Mouse (Mus musculus): ENCODE measurements around the gene Cacna1a. TPM values are rescaled to one million over a fixed set of nuclear protein-coding genes. Genes with fewer than 3 reads are reported as not detected.

Cacna1a gene
- total and polyA plus RNA-seq, 3 experiments: 3.2 to 5.1 TPM; not detected in 1

- H3K9ac ChIP-seq (ENCODE audit: control insufficient read depth, low read depth, low read length, poor library complexity, severe bottlenecking): no peak overlapping the region
- H3K79me2 ChIP-seq (ENCODE audit: control insufficient read depth, insufficient read depth, low read length, poor library complexity): no peaks in the 10 kb centered on the region
- H3K27me3 ChIP-seq (ENCODE audit: control insufficient read depth in 1 of 2, insufficient read depth in 2 of 2, low read length in 2 of 2): no peaks in the 10 kb centered on the region; a peak in 1 of 4 replicates
- H3K9me3 ChIP-seq (replicated peaks; ENCODE audit: insufficient read depth, low read length): no peaks in the 10 kb centered on the region
- no peak overlapping the region for H3K4me3 ChIP-seq (ENCODE audit: control insufficient read depth in 1 of 2, insufficient read depth in 1 of 2, low read depth in 2 of 2, low read length in 2 of 2)
- no peak overlapping the region for H3K27ac ChIP-seq (ENCODE audit: control insufficient read depth, low read depth, low read length)
- H3K36me3 ChIP-seq (ENCODE audit: control insufficient read depth in 1 of 2, insufficient read depth in 2 of 2, low read length in 2 of 2): no peaks in the 10 kb centered on the region
- H3K4me1 ChIP-seq (ENCODE audit: control insufficient read depth in 1 of 2, insufficient read depth in 2 of 2, low read length in 2 of 2): no peaks in the 10 kb centered on the region
- no peak for DNase-seq (ENCODE audit: low read depth, low spot score)
- no peak for TF ChIP-seq UBTF (IDR thresholded peaks at IDR 0.05; ENCODE audit: borderline replicate concordance, insufficient read depth, low read depth, low read length)
- TF ChIP-seq EP300 (IDR thresholded peaks at IDR 0.05; ENCODE audit: low read depth in 1 of 2, low read length in 2 of 2): no peak
- no peak for TF ChIP-seq ZC3H11A (IDR thresholded peaks at IDR 0.05; ENCODE audit: low read depth, low read length)
- TF ChIP-seq ELF1 (IDR thresholded peaks at IDR 0.05; ENCODE audit: low read depth, low read length): no peak
- TF ChIP-seq SMC3 (IDR thresholded peaks at IDR 0.05; ENCODE audit: low read depth, low read length): no peak
- TF ChIP-seq NRF1 (IDR thresholded peaks at IDR 0.05; ENCODE audit: insufficient read depth, low read depth, low read length, poor library complexity, severe bottlenecking): no peak
- no peak for TF ChIP-seq CTCF (IDR thresholded peaks at IDR 0.05 in 2 of 3, conservative IDR thresholded peaks at IDR 0.05 in 1 of 3; ENCODE audit: control insufficient read depth in 1 of 3, insufficient read depth in 1 of 3, low read depth in 2 of 3, low read length in 3 of 3, poor library complexity in 1 of 3, severe bottlenecking in 1 of 3)
- TF ChIP-seq MAFK (IDR thresholded peaks at IDR 0.05; ENCODE audit: borderline replicate concordance, low read depth, low read length): no peak
- TF ChIP-seq RCOR1 (IDR thresholded peaks at IDR 0.05; ENCODE audit: low read depth, low read length): no peak
- TF ChIP-seq POLR2AphosphoS2 (IDR thresholded peaks at IDR 0.05; ENCODE audit: low read length): no peak
- no peak for TF ChIP-seq POLR2AphosphoS5 (IDR thresholded peaks at IDR 0.05; ENCODE audit: borderline replicate concordance, low read depth, low read length)
- TF ChIP-seq ZNF384 (IDR thresholded peaks at IDR 0.05; ENCODE audit: low read depth, low read length): no peak
- TF ChIP-seq NELFE (IDR thresholded peaks at IDR 0.05; ENCODE audit: low read depth, low read length): no peak
Measured at GRCm38 (mm10) chr8:84370972-84371371, 17.3 kb upstream of the Cacna1a start.

GRCm38 (mm10) chr8:84375038-84375437 lies 13.2 kb upstream of the Cacna1a start:
- TF ChIP-seq USF1 (IDR thresholded peaks at IDR 0.05; ENCODE audit: low read depth, low read length) (no peak), MEF2A (IDR thresholded peaks at IDR 0.05; ENCODE audit: extremely low read depth, insufficient replicate concordance, low read depth, low read length, poor library complexity, severe bottlenecking) (no peak), SMC3 (IDR thresholded peaks at IDR 0.05; ENCODE audit: low read depth, low read length) (no peak), TAL1 (IDR thresholded peaks at IDR 0.05; ENCODE audit: low read length) (no peak), ELF1 (IDR thresholded peaks at IDR 0.05; ENCODE audit: low read depth, low read length) (no peak), RCOR1 (IDR thresholded peaks at IDR 0.05; ENCODE audit: low read depth, low read length) (no peak), E2F4 (IDR thresholded peaks at IDR 0.05; ENCODE audit: borderline replicate concordance, low read depth, low read length) (no peak), ZKSCAN1 (IDR thresholded peaks at IDR 0.05; ENCODE audit: low read depth, low read length) (no peak), ETS1 (IDR thresholded peaks at IDR 0.05; ENCODE audit: low read depth, low read length) (no peak), JUND (IDR thresholded peaks at IDR 0.05; ENCODE audit: low read depth, low read length) (no peak), MAX (IDR thresholded peaks at IDR 0.05; ENCODE audit: low read length) (no peak), GABPA (IDR thresholded peaks at IDR 0.05; ENCODE audit: low read depth, low read length) (no peak), MYC (IDR thresholded peaks at IDR 0.05; ENCODE audit: low read depth, low read length) (no peak), RAD21 (IDR thresholded peaks at IDR 0.05; ENCODE audit: low read depth, low read length) (no peak), KAT2A (conservative IDR thresholded peaks at IDR 0.05; ENCODE audit: low read depth, low read length) (no peak), GATA1 (IDR thresholded peaks at IDR 0.05; ENCODE audit: low read depth, low read length) (no peak), NRF1 (IDR thresholded peaks at IDR 0.05; ENCODE audit: insufficient read depth, low read depth, low read length, poor library complexity, severe bottlenecking) (no peak), ZC3H11A (IDR thresholded peaks at IDR 0.05; ENCODE audit: low read depth, low read length) (no peak)
- DNase-seq (ENCODE audit: low read depth, low spot score): no peak
- Histone ChIP-seq H3K9ac (ENCODE audit: control insufficient read depth, low read depth, low read length, poor library complexity, severe bottlenecking) (no peak overlapping the region), H3K9me3 (replicated peaks; ENCODE audit: insufficient read depth, low read length) (no peaks in the 10 kb centered on the region), H3K4me1 (ENCODE audit: control insufficient read depth in 1 of 2, insufficient read depth in 2 of 2, low read length in 2 of 2) (no peaks in the 10 kb centered on the region), H3K36me3 (ENCODE audit: control insufficient read depth in 1 of 2, insufficient read depth in 2 of 2, low read length in 2 of 2) (no peaks in the 10 kb centered on the region), H3K4me3 (ENCODE audit: control insufficient read depth in 1 of 2, insufficient read depth in 1 of 2, low read depth in 2 of 2, low read length in 2 of 2) (no peak overlapping the region), H3K27ac (ENCODE audit: control insufficient read depth, low read depth, low read length) (no peak overlapping the region), H3K79me2 (ENCODE audit: control insufficient read depth, insufficient read depth, low read length, poor library complexity) (no peaks in the 10 kb centered on the region), H3K27me3 (ENCODE audit: control insufficient read depth in 1 of 2, insufficient read depth in 2 of 2, low read length in 2 of 2) (peaks cover 0 to 1% of the 10 kb centered on the region in 2 experiments; a peak in 2 of 4 replicates)

All from MEL (cell line).